Mouse (Mus musculus) lung, postnatal 0 days (tissue): ENCODE results near the gene Cxcl9. TPM values are rescaled to one million over a fixed set of nuclear protein-coding genes. Genes with fewer than 3 reads are reported as not detected.

Experiments used
- ATAC-seq: fragments of 200-750 bp; cut with Nextera tagmentation; 2 replicates; pipeline ENCODE4 v1.8.0; 2017; ENCODE audit warnings: moderate library complexity
- DNase-seq: peaks from one replicate; pipeline ENCODE4 v3.0.0-alpha.2; 2016; ENCODE audit warnings: low spot score
- H3K27ac ChIP-seq: fragments of 300-500 bp; sonication (generic); 2 replicates; pipeline ENCODE4 v1.5.1; 2014; ENCODE audit warnings: antibody characterized with exemption, mild to moderate bottlenecking, low read length, mixed read lengths
- H3K27me3 ChIP-seq: fragments of 300-500 bp; sonication (generic); replicated peaks from 2 replicates; pipeline ENCODE4 v1.6.1; 2014; ENCODE audit warnings: low read length, mixed read lengths; ENCODE audit not compliant: insufficient read depth
- H3K36me3 ChIP-seq: fragments of 300-500 bp; sonication (generic); 2 replicates; pipeline ENCODE4 v1.6.1; 2014; ENCODE audit warnings: low read length, mixed read lengths; ENCODE audit not compliant: insufficient read depth
- H3K4me1 ChIP-seq: fragments of 300-500 bp; sonication (generic); 2 replicates; pipeline ENCODE4 v1.6.1; 2014; ENCODE audit warnings: antibody characterized with exemption, low read depth, low read length, mixed read lengths; ENCODE audit not compliant: insufficient read depth
- H3K4me2 ChIP-seq: fragments of 300-500 bp; sonication (generic); replicated peaks from 2 replicates; pipeline ENCODE4 v1.6.1; 2014; ENCODE audit warnings: low read depth, mild to moderate bottlenecking, low read length, moderate library complexity, mixed read lengths
- H3K4me3 ChIP-seq: fragments of 300-500 bp; sonication (generic); 2 replicates; pipeline ENCODE4 v1.5.1; 2014; ENCODE audit warnings: low read depth, low read length
- H3K9ac ChIP-seq: fragments of 300-500 bp; sonication (generic); replicated peaks from 2 replicates; pipeline ENCODE4 v1.6.1; 2014; ENCODE audit warnings: low read depth, mild to moderate bottlenecking
- H3K9me3 ChIP-seq: fragments of 300-500 bp; sonication (generic); 2 replicates; pipeline ENCODE4 v1.6.1; 2016; ENCODE audit warnings: low read length, mixed read lengths
- CTCF ChIP-seq: IDR thresholded peaks from 2 replicates; pipeline ENCODE4 v1.5.1; 2016; ENCODE audit warnings: antibody characterized with exemption, mild to moderate bottlenecking
- EP300 ChIP-seq: IDR thresholded peaks from 2 replicates; pipeline ENCODE4 v1.6.1; 2016; ENCODE audit warnings: antibody characterized with exemption, mild to moderate bottlenecking, control low read depth
- WGBS: fragments of 180-500 bp; shearing (Covaris S2); extraction: QIAGEN DNeasy Blood & Tissue Kit; methylation state at CpG from one replicate; pipeline ENCODE4 v1.1.7; 2014; 5-methylcytosine and 5-hydroxymethylcytosine counted together
- polyA plus RNA-seq: library from polyadenylated mRNA; unstranded; fragments of >200 nt; fragmentation: Nextera tagmentation; extraction: Ambion mirVana; gene quantifications from 2 replicates; pipeline ENCODE4 v1.2.1, GENCODE M21; 2015

Gene Cxcl9
- polyA plus RNA-seq, 1 experiment from 2014 or later, result not detected

DNA sequence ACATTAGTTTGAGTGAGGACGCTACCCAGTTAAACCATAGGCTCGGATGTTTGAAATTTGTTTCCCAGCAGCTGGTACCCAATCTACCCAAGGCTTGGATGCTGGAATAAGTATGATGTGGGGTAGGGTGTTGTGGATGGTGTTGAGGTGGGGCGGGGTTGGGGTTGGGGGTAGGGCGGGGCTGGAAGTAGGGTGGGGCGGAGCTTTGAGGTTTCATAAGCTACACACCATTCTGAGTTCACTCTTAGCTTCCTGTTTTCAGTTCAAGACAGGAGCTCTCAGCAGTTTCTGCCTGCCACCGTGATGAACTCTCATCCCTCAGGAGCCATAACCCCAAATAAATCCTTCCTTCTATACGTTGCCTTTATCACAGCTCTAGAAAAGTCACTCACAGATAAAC, 9.8 kb downstream of the Cxcl9 start:
- 69% methylated on average over 7 of the region's 7 CpGs for WGBS
- H3K27me3 ChIP-seq, result no peaks in the 10 kb centered on the region
- TF ChIP-seq EP300, result no peak
- TF ChIP-seq CTCF, result no peak

DNA sequence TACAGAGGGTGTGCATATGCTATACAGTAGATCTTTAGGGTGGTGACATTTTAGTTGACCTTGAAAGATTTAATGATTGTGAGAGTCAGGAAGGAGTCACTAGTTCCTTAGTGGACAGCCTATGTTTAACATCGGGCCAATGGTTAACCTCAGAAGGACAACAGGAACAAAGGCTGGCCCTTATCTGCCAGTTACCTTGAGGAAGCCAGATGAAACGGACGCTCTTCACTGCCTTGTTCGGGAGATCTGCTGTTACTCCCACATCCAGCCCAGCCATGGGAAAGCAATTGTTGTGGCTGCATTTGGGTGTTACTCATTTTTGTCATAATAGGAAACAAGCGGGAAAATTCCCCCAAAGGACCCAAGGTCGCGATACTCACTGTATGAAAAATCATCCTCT, 14.1 kb downstream of the Cxcl9 start:
- ATAC-seq (no peak), DNase-seq (no peak)
- WGBS, result 55% methylated on average over 7 of the region's 7 CpGs
- TF ChIP-seq EP300 (no peak), CTCF (no peak)
- no peaks in the 10 kb centered on the region for H3K27me3 ChIP-seq
- no peak overlapping the region for H3K4me2 ChIP-seq
- no peak overlapping the region for H3K4me3 ChIP-seq
- no peaks in the 10 kb centered on the region for H3K36me3 ChIP-seq
- peaks cover 6% of the 10 kb centered on the region; the same call in 1 of the 2 replicates for H3K4me1 ChIP-seq
- H3K9me3 ChIP-seq, result no peaks in the 10 kb centered on the region
- no peak overlapping the region for H3K9ac ChIP-seq
- H3K27ac ChIP-seq, result no peak overlapping the region

More for the DNA sequence above, 9.8 kb downstream of the Cxcl9 start:
- Histone ChIP-seq H3K9ac (no peak overlapping the region), H3K4me3 (no peak overlapping the region), H3K4me2 (no peak overlapping the region), H3K27ac (no peak overlapping the region), H3K4me1 (no peaks in the 10 kb centered on the region), H3K9me3 (no peaks in the 10 kb centered on the region), H3K36me3 (no peaks in the 10 kb centered on the region)
- no peak for DNase-seq
- no peak for ATAC-seq

DNA sequence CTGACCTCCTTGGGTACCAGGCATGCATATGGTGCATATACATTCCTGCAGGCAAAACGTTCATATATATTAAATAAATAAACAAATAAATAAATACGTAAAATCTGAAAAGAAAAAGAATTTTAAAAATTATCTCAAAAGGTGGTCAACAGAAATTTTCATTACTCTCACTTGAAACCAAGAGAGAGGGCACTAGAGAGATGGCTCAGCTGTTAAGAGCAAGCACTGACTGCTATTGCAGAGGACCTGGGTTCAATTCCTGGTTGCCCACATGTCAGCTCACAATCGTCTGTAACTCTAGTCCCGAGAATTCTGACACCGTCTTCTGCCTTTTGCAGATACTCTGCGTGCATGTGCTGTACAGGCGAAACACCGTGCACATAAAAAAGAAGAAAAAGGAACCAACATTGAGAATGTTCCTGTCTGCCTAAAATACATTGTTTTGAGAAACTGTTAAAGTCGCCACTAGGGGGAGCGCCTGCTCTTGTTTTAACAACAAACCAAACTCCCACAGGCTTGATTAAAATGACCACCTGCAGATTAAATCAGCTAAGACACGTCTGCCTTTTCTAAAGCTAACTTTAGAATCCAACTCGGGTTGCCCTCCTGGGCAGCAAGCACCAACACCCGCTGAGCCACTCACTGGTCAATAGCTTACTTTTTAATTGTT, 15.7 kb downstream of the Cxcl9 start:
- Histone ChIP-seq H3K27me3 (no peaks in the 10 kb centered on the region), H3K4me3 (no peak overlapping the region), H3K4me1 (peaks cover 6% of the 10 kb centered on the region; the same call in 1 of the 2 replicates), H3K27ac (no peak overlapping the region), H3K9me3 (no peaks in the 10 kb centered on the region), H3K36me3 (no peaks in the 10 kb centered on the region), H3K4me2 (no peak overlapping the region), H3K9ac (no peak overlapping the region)
- WGBS, result 12% methylated on average over 13 of the region's 13 CpGs
- TF ChIP-seq EP300 (no peak), CTCF (peak; percentile 82)
- ATAC-seq (no peak), DNase-seq (peak; percentile 91)

DNA sequence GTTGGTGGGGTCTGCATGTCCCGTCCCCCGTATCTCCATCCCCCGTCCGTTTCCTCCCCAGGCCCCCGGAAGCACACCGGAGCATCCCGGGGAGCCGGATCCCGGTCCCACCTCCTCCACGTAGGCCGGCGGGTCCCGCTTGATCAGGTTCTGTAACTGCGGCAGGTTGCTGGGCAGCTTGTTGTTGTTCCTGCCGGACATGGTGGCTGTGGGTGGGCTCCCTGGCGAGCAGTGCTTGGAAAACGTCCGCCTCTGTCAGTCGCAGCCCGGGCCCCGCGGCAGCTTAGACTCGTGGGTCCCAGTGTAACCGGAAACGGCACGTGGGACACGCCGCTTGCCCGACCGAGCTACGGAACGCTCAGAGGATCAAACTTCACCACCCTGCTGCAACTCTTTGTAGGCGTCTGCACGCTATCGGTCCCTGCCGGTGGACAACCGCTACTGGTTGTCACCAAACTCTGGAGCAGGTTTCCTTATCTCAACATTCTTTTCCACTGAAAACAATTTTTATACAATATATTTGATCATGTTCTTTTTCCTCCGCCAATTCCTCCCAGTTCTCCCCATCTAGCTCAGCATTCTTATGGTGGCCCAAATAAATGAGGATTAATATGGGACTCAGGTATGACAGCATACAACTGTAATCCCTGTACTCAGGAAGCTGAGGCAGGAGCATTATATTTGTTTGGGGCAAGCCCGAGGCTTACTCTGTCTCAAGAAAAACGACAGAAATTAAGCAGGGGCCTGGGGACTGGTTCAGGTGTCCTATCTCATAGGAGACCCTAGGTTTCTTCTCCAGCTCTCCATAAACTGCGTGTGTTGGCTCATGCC, 18.0 kb downstream of the Cxcl9 start, which contains the start of gene Sdad1:
Sdad1 (minus strand) TSS at position 799 of the 831 bp plus-strand sequence.
- H3K27ac ChIP-seq, result peak within 1 kb of the TSS; percentile 52; the same call in 1 of the 2 replicates
- peak within 1 kb of the TSS; percentile 79 for H3K4me2 ChIP-seq
- H3K9ac ChIP-seq, result peak within 1 kb of the TSS; percentile 66
- DNase-seq (peak; percentile 96), ATAC-seq (peak; percentile 98)
- no peaks in the 10 kb centered on the region for H3K9me3 ChIP-seq
- peaks cover 6% of the 10 kb centered on the region; the same call in 1 of the 2 replicates for H3K4me1 ChIP-seq
- peak within 1 kb of the TSS; percentile 57 for H3K4me3 ChIP-seq
- WGBS, result 1% methylated on average over 40 of the region's 41 CpGs
- 0 out of 2 replicates have a peak, but pooled peaks cover under 1% of the 10 kb centered on the region for H3K36me3 ChIP-seq
- TF ChIP-seq CTCF (peak; percentile 86), EP300 (no peak)
- no peaks in the 10 kb centered on the region for H3K27me3 ChIP-seq

DNA sequence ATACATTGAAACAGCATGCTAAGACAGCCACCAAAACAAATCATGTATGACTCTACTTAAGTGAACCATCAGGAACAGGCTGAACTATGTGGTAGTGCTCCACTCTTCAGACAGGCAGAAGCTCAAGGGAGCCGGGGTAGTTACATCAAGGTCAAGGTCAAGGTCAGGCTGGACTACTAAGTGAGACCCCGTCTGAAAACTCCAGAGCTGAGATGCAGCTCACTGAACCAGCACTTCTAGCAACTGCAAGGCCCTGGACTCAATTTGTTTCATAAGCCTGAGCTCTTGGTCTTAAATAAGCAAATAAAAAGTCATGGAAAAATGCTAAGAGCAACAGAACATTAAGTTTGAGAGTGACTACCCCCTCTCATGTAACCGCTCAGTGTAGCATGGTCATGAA, 23.6 kb downstream of the Cxcl9 start:
- H3K36me3 ChIP-seq, result peaks cover 25% of the 10 kb centered on the region; the same call in 1 of the 2 replicates
- ATAC-seq, result no peak

DNA sequence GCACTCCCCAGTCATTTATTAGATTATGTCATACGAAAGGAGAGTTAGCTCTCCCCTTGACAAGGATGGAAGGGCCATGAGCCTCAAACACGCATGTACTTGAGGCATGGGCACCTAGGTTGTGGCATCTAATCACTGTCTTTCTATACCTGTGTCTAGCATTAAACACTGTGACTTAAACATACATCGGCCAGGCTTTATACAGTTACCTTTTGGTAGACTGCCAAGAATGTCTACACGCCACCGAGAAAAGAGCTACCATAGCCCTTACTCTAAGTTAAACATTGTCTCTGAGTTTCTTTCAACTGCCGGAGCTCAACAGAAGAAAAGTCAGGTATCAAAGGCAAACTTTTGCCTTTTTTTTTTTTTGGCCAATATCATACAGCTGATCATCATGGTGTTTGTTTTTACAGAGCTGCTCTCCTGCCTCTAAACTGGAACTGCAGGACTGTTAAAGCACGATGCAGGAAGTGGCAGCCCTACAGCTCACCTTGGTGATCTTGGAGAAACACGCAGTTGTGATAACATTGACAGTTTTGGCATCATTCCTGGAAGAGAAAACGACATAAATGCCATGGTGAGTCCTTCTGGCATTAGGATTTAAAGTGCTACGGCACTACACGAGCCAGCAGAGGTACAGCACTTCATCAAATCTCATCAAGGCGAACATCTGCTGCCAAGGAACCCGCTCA, 25.6 kb downstream of the Cxcl9 start:
- Histone ChIP-seq H3K9me3 (no peaks in the 10 kb centered on the region), H3K27me3 (no peaks in the 10 kb centered on the region), H3K4me2 (no peak overlapping the region), H3K9ac (no peak overlapping the region), H3K4me1 (no peaks in the 10 kb centered on the region), H3K27ac (no peak overlapping the region), H3K4me3 (no peak overlapping the region), H3K36me3 (peaks cover 29% of the 10 kb centered on the region; the same call in 1 of the 2 replicates)
- TF ChIP-seq EP300 (no peak), CTCF (no peak)
- ATAC-seq (no peak), DNase-seq (no peak)
- WGBS, result 64% methylated on average over 13 of the region's 13 CpGs

More for the DNA sequence above, 23.6 kb downstream of the Cxcl9 start:
- H3K9me3 ChIP-seq, result no peaks in the 10 kb centered on the region
- H3K9ac ChIP-seq, result no peak overlapping the region
- no peaks in the 10 kb centered on the region for H3K27me3 ChIP-seq
- WGBS, result 76% methylated on average over 3 of the region's 3 CpGs
- no peak for TF ChIP-seq EP300
- TF ChIP-seq CTCF, result no peak
- no peak overlapping the region for H3K27ac ChIP-seq
- no peak overlapping the region for H3K4me3 ChIP-seq
- H3K4me1 ChIP-seq, result peaks cover 5% of the 10 kb centered on the region; the same call in 1 of the 2 replicates
- H3K4me2 ChIP-seq, result no peak overlapping the region
- DNase-seq, result no peak
